Mouse (Mus musculus): ENCODE data around the gene Crim1.

- no peak for TF ChIP-seq CTCF (IDR thresholded peaks at IDR 0.05; ENCODE audit: borderline replicate concordance, control insufficient read depth, extremely low read depth, insufficient read depth, low read length, poor library complexity)
- TF ChIP-seq POLR2A (IDR thresholded peaks at IDR 0.05; ENCODE audit: control insufficient read depth, extremely low read depth, insufficient read depth, low read length, poor library complexity) = no peak
Measured at GRCm38 (mm10) chr17:78343688-78344087, 143.6 kb downstream of the Crim1 start.
